Mouse (Mus musculus): ENCODE measurements around the gene Abca3. TPM values are rescaled to one million over a fixed set of nuclear protein-coding genes. Genes with fewer than 3 reads are reported as not detected.
A peak's percentile ranks its signal among the peaks of the same experiment; 100 is the strongest.

Gene Abca3
- polyA plus RNA-seq, 1 experiment from 2014 or later = 14.1 TPM

- Histone ChIP-seq H3K9ac (peak overlapping the region; percentile 95), H3K4me1 (replicated peaks) (peaks cover 68% of the 10 kb centered on the region), H3K27ac (replicated peaks) (peak overlapping the region; percentile 94), H3K36me3 (replicated peaks) (peaks cover 23% of the 10 kb centered on the region), H3K4me2 (peak overlapping the region; percentile 99), H3K4me3 (replicated peaks) (peak overlapping the region; percentile 89), H3K9me3 (replicated peaks) (no peaks in the 10 kb centered on the region), H3K27me3 (peaks cover 25% of the 10 kb centered on the region)
- WGBS (ENCODE audit: insufficient replicate concordance) = 17% methylated on average over 3 of the region's 3 CpGs
- peak; percentile 73 for ATAC-seq (ENCODE audit: insufficient read depth)
Observed at GRCm38 (mm10) chr17:24353960-24354359, 2.2 kb downstream of the Abca3 start.

GRCm38 (mm10) chr17:24355284-24355683 lies 3.5 kb downstream of the Abca3 start:
- H3K4me3 ChIP-seq (replicated peaks) = peak overlapping the region; percentile 89
- H3K27me3 ChIP-seq = peaks cover 13% of the 10 kb centered on the region
- peaks cover 79% of the 10 kb centered on the region for H3K4me1 ChIP-seq (replicated peaks)
- no peaks in the 10 kb centered on the region for H3K9me3 ChIP-seq (replicated peaks)
- no peak for ATAC-seq (ENCODE audit: insufficient read depth)
- peak overlapping the region; percentile 94 for H3K27ac ChIP-seq (replicated peaks)
- peaks cover 32% of the 10 kb centered on the region for H3K36me3 ChIP-seq (replicated peaks)
- 0 out of 2 replicates have a peak overlapping the region, but pooled peaks have one; percentile 95 for H3K9ac ChIP-seq
- WGBS (ENCODE audit: insufficient replicate concordance) = 66% methylated on average over 8 of the region's 8 CpGs
- H3K4me2 ChIP-seq = peak overlapping the region; percentile 99

GRCm38 (mm10) chr17:24359006-24359405 lies 7.3 kb downstream of the Abca3 start:
- H3K9me3 ChIP-seq (replicated peaks) = no peaks in the 10 kb centered on the region
- peak overlapping the region; percentile 61; the same call in 1 of the 2 replicates for H3K27ac ChIP-seq (replicated peaks)
- no peaks in the 10 kb centered on the region for H3K27me3 ChIP-seq
- peaks cover 65% of the 10 kb centered on the region for H3K4me1 ChIP-seq (replicated peaks)
- H3K9ac ChIP-seq = no peak overlapping the region
- no peak overlapping the region for H3K4me2 ChIP-seq
- peaks cover 60% of the 10 kb centered on the region for H3K36me3 ChIP-seq (replicated peaks)
- ATAC-seq (ENCODE audit: insufficient read depth) = no peak
- 79% methylated on average over 8 of the region's 8 CpGs for WGBS (ENCODE audit: insufficient replicate concordance)
- no peak overlapping the region for H3K4me3 ChIP-seq (replicated peaks)

- Histone ChIP-seq H3K9ac (no peak overlapping the region), H3K27ac (replicated peaks) (no peak overlapping the region), H3K36me3 (replicated peaks) (peaks cover 69% of the 10 kb centered on the region), H3K4me3 (replicated peaks) (no peak overlapping the region), H3K27me3 (no peaks in the 10 kb centered on the region), H3K4me2 (no peak overlapping the region), H3K9me3 (replicated peaks) (no peaks in the 10 kb centered on the region), H3K4me1 (replicated peaks) (peaks cover 56% of the 10 kb centered on the region)
- no peak for ATAC-seq (ENCODE audit: insufficient read depth)
- 53% methylated on average over 2 of the region's 2 CpGs for WGBS (ENCODE audit: insufficient replicate concordance)
Observed at GRCm38 (mm10) chr17:24359903-24360302, 8.2 kb downstream of the Abca3 start.

- H3K4me3 ChIP-seq (replicated peaks) = no peak overlapping the region
- WGBS (ENCODE audit: insufficient replicate concordance) = 75% methylated on average over 8 of the region's 8 CpGs
- H3K9me3 ChIP-seq (replicated peaks) = no peaks in the 10 kb centered on the region
- peak overlapping the region; percentile 11; the same call in 1 of the 2 replicates for H3K27ac ChIP-seq (replicated peaks)
- peaks cover 73% of the 10 kb centered on the region for H3K36me3 ChIP-seq (replicated peaks)
- ATAC-seq (ENCODE audit: insufficient read depth) = no peak
- no peak overlapping the region for H3K4me2 ChIP-seq
- no peak overlapping the region for H3K9ac ChIP-seq
- peaks cover 56% of the 10 kb centered on the region for H3K4me1 ChIP-seq (replicated peaks)
- H3K27me3 ChIP-seq = no peaks in the 10 kb centered on the region
Observed at GRCm38 (mm10) chr17:24360841-24361240, 9.1 kb downstream of the Abca3 start.

DNA sequence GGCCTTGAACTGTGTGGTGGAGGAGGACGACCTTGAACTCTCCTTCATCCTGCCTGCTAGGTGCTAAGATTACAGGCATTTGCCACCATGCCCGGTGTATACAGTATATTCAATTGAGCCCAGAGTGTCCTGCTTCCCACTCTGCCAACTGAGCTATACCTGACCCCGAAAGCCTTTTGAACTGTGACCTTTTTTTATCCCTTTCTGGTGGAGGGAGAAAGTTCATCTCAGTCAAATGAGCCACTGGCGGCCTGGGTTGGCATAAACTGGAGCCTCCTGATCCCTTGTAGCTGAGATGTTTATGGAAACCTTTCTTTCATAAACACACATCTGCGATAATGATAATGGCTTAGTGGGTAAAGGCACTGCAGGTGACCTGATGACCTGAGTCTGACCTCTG lies 9.5 kb downstream of the Abca3 start:
- no peak for ATAC-seq (ENCODE audit: insufficient read depth)
- Histone ChIP-seq H3K4me1 (replicated peaks) (peaks cover 56% of the 10 kb centered on the region), H3K4me3 (replicated peaks) (no peak overlapping the region), H3K27me3 (no peaks in the 10 kb centered on the region), H3K36me3 (replicated peaks) (peaks cover 78% of the 10 kb centered on the region), H3K9me3 (replicated peaks) (no peaks in the 10 kb centered on the region), H3K9ac (no peak overlapping the region), H3K4me2 (no peak overlapping the region), H3K27ac (replicated peaks) (no peak overlapping the region)
- WGBS (ENCODE audit: insufficient replicate concordance) = 70% methylated on average over 5 of the region's 5 CpGs

DNA sequence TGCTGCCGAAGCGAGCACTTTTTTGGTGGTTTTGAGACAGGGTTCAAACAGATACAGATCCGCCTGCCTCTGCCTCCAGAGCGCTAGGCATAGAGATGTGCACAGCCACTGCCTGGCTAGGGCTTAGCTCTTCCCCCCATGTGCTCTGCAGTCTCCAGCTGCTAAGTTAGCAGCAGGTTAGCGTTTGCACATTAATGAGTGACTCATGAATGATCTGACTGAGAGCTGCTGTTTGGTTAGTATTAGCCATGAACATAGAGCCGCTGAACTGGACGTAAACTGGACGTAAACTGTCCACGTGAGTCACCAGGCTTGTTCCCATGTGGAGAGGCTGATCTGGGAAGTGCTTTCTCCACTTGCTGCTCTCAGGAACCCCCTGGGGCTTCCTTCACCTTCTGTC lies 10.8 kb downstream of the Abca3 start:
- Histone ChIP-seq H3K27ac (replicated peaks) (no peak overlapping the region; the same call in 1 of the 2 replicates), H3K4me3 (replicated peaks) (no peak overlapping the region), H3K4me1 (replicated peaks) (peaks cover 48% of the 10 kb centered on the region), H3K27me3 (no peaks in the 10 kb centered on the region), H3K36me3 (replicated peaks) (peaks cover 83% of the 10 kb centered on the region), H3K4me2 (no peak overlapping the region), H3K9ac (no peak overlapping the region), H3K9me3 (replicated peaks) (no peaks in the 10 kb centered on the region)
- peak; percentile 64 for ATAC-seq (ENCODE audit: insufficient read depth)
- 81% methylated on average over 9 of the region's 9 CpGs for WGBS (ENCODE audit: insufficient replicate concordance)

DNA sequence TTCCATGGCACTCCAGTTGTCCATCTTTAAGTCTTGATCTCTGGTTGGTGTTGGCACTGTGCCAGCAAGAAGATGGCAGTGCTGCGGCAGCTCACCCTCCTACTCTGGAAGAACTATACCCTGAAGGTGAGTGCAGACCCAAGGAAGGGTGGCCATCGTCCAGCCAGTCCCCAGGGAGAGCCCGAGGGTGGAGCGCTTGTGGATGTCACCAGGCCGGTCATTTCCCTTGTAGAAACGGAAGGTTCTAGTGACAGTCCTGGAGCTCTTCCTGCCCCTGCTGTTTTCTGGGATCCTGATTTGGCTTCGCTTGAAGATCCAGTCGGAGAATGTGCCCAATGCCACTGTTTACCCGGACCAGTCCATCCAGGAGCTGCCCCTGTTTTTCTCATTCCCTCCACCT lies 12.7 kb downstream of the Abca3 start:
- H3K4me2 ChIP-seq = no peak overlapping the region
- H3K4me3 ChIP-seq (replicated peaks) = no peak overlapping the region
- no peaks in the 10 kb centered on the region for H3K9me3 ChIP-seq (replicated peaks)
- peaks cover 33% of the 10 kb centered on the region for H3K4me1 ChIP-seq (replicated peaks)
- no peak for ATAC-seq (ENCODE audit: insufficient read depth)
- peaks cover 82% of the 10 kb centered on the region for H3K36me3 ChIP-seq (replicated peaks)
- H3K27me3 ChIP-seq = no peaks in the 10 kb centered on the region
- no peak overlapping the region for H3K27ac ChIP-seq (replicated peaks)
- H3K9ac ChIP-seq = no peak overlapping the region
- WGBS (ENCODE audit: insufficient replicate concordance) = 86% methylated on average over 9 of the region's 9 CpGs

- H3K4me3 ChIP-seq (replicated peaks) = no peak overlapping the region
- H3K9ac ChIP-seq = no peak overlapping the region
- H3K36me3 ChIP-seq (replicated peaks) = peaks cover 87% of the 10 kb centered on the region
- no peak overlapping the region for H3K4me2 ChIP-seq
- ATAC-seq (ENCODE audit: insufficient read depth) = no peak
- 77% methylated on average over 13 of the region's 13 CpGs for WGBS (ENCODE audit: insufficient replicate concordance)
- H3K27ac ChIP-seq (replicated peaks) = no peak overlapping the region
- no peaks in the 10 kb centered on the region for H3K27me3 ChIP-seq
- peaks cover 22% of the 10 kb centered on the region for H3K4me1 ChIP-seq (replicated peaks)
- H3K9me3 ChIP-seq (replicated peaks) = no peaks in the 10 kb centered on the region
Observed at GRCm38 (mm10) chr17:24365863-24366262, 14.1 kb downstream of the Abca3 start.

GRCm38 (mm10) chr17:24375094-24375712 lies 23.5 kb downstream of the Abca3 start:
- ATAC-seq (ENCODE audit: insufficient read depth) = no peak
- H3K36me3 ChIP-seq (replicated peaks) = peaks cover 93% of the 10 kb centered on the region
- WGBS (ENCODE audit: insufficient replicate concordance) = 56% methylated on average over 5 of the region's 5 CpGs
- no peaks in the 10 kb centered on the region for H3K27me3 ChIP-seq
- peaks cover 37% of the 10 kb centered on the region for H3K4me1 ChIP-seq (replicated peaks)
- no peak overlapping the region for H3K27ac ChIP-seq (replicated peaks)
- H3K9me3 ChIP-seq (replicated peaks) = no peaks in the 10 kb centered on the region
- no peak overlapping the region for H3K4me2 ChIP-seq
- no peak overlapping the region for H3K9ac ChIP-seq
- H3K4me3 ChIP-seq (replicated peaks) = no peak overlapping the region

- H3K9ac ChIP-seq = no peak overlapping the region
- no peak overlapping the region for H3K4me3 ChIP-seq (replicated peaks)
- no peaks in the 10 kb centered on the region for H3K9me3 ChIP-seq (replicated peaks)
- no peak overlapping the region for H3K4me2 ChIP-seq
- H3K27ac ChIP-seq (replicated peaks) = no peak overlapping the region
- ATAC-seq (ENCODE audit: insufficient read depth) = peak; percentile 36; the same call in 1 of the 2 replicates
- H3K36me3 ChIP-seq (replicated peaks) = peaks cover 93% of the 10 kb centered on the region
- H3K4me1 ChIP-seq (replicated peaks) = peaks cover 37% of the 10 kb centered on the region
- WGBS (ENCODE audit: insufficient replicate concordance) = 66% methylated on average over 6 of the region's 6 CpGs
- H3K27me3 ChIP-seq = no peaks in the 10 kb centered on the region
Observed at GRCm38 (mm10) chr17:24375886-24376285, 24.1 kb downstream of the Abca3 start.

- Histone ChIP-seq H3K9ac (no peak overlapping the region), H3K4me2 (no peak overlapping the region), H3K4me1 (replicated peaks) (peaks cover 33% of the 10 kb centered on the region), H3K9me3 (replicated peaks) (no peaks in the 10 kb centered on the region), H3K27me3 (no peaks in the 10 kb centered on the region), H3K36me3 (replicated peaks) (peaks cover 93% of the 10 kb centered on the region), H3K4me3 (replicated peaks) (no peak overlapping the region), H3K27ac (replicated peaks) (no peak overlapping the region)
- no peak for ATAC-seq (ENCODE audit: insufficient read depth)
- 75% methylated on average over 2 of the region's 2 CpGs for WGBS (ENCODE audit: insufficient replicate concordance)
Observed at GRCm38 (mm10) chr17:24378496-24378895, 26.7 kb downstream of the Abca3 start.

All from liver, embryonic 15.5 days (tissue).